8 mouse cellular contexts compared by ENCODE assay signal in the genomic region with DNA sequence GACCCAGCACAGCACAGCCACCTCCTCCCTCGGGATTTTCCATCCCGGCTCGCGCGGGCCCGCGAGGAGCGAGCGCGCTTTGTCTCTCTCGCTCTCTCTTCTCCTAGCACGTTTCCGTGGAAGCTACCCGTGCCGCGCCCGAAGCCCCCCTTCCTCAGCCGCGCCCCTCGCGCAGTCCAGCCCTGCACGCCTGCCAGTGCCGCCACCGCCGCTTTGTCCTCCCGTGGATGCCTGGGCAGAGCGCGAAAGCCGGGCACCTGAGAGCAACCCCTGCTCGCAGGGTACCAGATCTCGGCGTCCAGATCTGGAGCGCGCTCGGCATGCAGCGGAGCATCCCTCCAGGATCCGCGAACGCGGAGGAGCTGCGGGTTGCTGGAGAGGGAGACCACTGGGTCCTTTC. TPM values are rescaled to one million over a fixed set of nuclear protein-coding genes. Genes with fewer than 3 reads are reported as not detected.
DNase-seq lines count a peak whose midpoint lies in the region; TF ChIP-seq lines count a peak whose summit lies in the region.

No protein-coding gene starts in this region.

- H3K4me1 ChIP-seq in olfactory bulb, adult 2 months (ENCODE audit: control insufficient read depth, insufficient read depth, low read length), result no peaks in the 10 kb centered on the region

- no peak for TF ChIP-seq POLR2A in olfactory bulb, adult 2 months (IDR thresholded peaks at IDR 0.05; ENCODE audit: insufficient read depth, low read depth, low read length)

- WGBS in olfactory bulb, adult 2 months, result under 1% methylated on average over 40 of the region's 41 CpGs

- intact Hi-C loops in heart, postnatal 10 days (cut with DNase I), result no loop called here
- intact Hi-C loops in left cerebral cortex, adult 2 months (cut with DNase I), result loop anchor here (2.0 to 5.0 kb wide), 3 partner anchors 64 to 126 kb away; a partner anchor contains a TSS

- peak; percentile 91 for DNase-seq in heart, adult 11 months
- no peak for DNase-seq in heart, postnatal 10 days
- DNase-seq in cerebellum, adult 8-10 months, result peak; percentile 44
- DNase-seq in frontal cortex, postnatal 10 days (ENCODE audit: low spot score in 2 of 2), result peak; percentile 52 to 67
- DNase-seq in left cerebral cortex, adult 2 months (ENCODE audit: extremely low spot score in 1 of 2, low spot score in 2 of 2), result peak; percentile 61 to 68
- DNase-seq in lung, postnatal 36 days, result no peak
- DNase-seq in spleen, adult 12 weeks (ENCODE audit: low spot score), result no peak

- H3K27ac ChIP-seq in left cerebral cortex, adult 2 months, result peak overlapping the region; percentile 91
- H3K27ac ChIP-seq in olfactory bulb, adult 2 months (ENCODE audit: insufficient read depth, low read depth, low read length), result no peak overlapping the region

- peak overlapping the region; percentile 57 for H3K4me3 ChIP-seq in left cerebral cortex, adult 2 months
- H3K4me3 ChIP-seq in olfactory bulb, adult 2 months (ENCODE audit: insufficient read depth, low read depth, low read length), result peak overlapping the region; percentile 74

- no peak for TF ChIP-seq CTCF in left cerebral cortex, adult 2 months (IDR thresholded peaks at IDR 0.05)
- TF ChIP-seq CTCF in olfactory bulb, adult 2 months (IDR thresholded peaks at IDR 0.05; ENCODE audit: insufficient read depth, low read depth, low read length), result no peak

RNA-seq across cellular contexts. Expression of a gene that starts 1.2 kb away (rescaled TPM):
- 1 to 10 TPM; 4.8 to 5.0 TPM for total RNA-seq in heart, postnatal 10 days (2021)
- total RNA-seq in left cerebral cortex, adult 2 months (2021), result 10 to 100 TPM; 52.6 to 59.1 TPM
- not detected in 2 replicates for polyA plus RNA-seq in olfactory bulb, adult 2 months (2012; ENCODE audit: insufficient read depth, insufficient read length, low replicate concordance, missing spikeins)

Comparison
In these comparisons a context has a peak if more than half of its experiments do, and no peak if none do; other contexts are left out.
1. DNase-seq: peak in heart, adult 11 months (single experiment), cerebellum, adult 8-10 months (single experiment), frontal cortex, postnatal 10 days (2 of 2) and left cerebral cortex, adult 2 months (2 of 2); none in heart, postnatal 10 days (0 of 2), lung, postnatal 36 days (single experiment) and spleen, adult 12 weeks (single experiment).
2. RNA of a gene that starts 1.2 kb away (total RNA-seq): 52.6 to 59.1 TPM in left cerebral cortex, adult 2 months; 4.8 to 5.0 TPM in heart, postnatal 10 days; every median in the first group is over 4 times any median in the second.